Mouse (Mus musculus) megakaryocyte, embryonic 14.5 days (primary cell): ENCODE measurements around the gene Mrps34.

ENCODE experiments used
- FLI1 ChIP-seq: IDR thresholded peaks from 2 replicates; pipeline ENCODE4 v1.6.1; 2012; ENCODE audit warnings: low read length, inconsistent platforms, mixed read lengths
- GATA1 ChIP-seq: IDR thresholded peaks from 3 replicates; pipeline ENCODE4 v1.6.1; 2012; ENCODE audit warnings: mixed read lengths, low read length, inconsistent platforms, borderline replicate concordance

- no peak for TF ChIP-seq GATA1
- peak; percentile 59; the same call in 1 of the 2 replicates for TF ChIP-seq FLI1
These were observed 41.6 kb downstream of the Mrps34 start, which contains the start of gene Mapk8ip3 for GRCm38 (mm10) chr17:24936259-24937237.
